Mouse (Mus musculus) kidney, adult 2 months (tissue): ENCODE data around the gene Dcun1d1.

ENCODE experiments used
- CTCF ChIP-seq: fragments of 200-500 bp; conservative IDR thresholded peaks from 2 replicates; pipeline ENCODE4 v1.5.1; 2011; ENCODE audit warnings: low read depth, mild to moderate bottlenecking, control low read depth, low read length, moderate library complexity, mixed read lengths; ENCODE audit not compliant: insufficient read depth, insufficient read length
- POLR2A ChIP-seq: fragments of 200-500 bp; IDR thresholded peaks from one replicate; pipeline ENCODE4 v1.6.1; 2011; ENCODE audit warnings: low read depth, low read length, control low read depth

DNA sequence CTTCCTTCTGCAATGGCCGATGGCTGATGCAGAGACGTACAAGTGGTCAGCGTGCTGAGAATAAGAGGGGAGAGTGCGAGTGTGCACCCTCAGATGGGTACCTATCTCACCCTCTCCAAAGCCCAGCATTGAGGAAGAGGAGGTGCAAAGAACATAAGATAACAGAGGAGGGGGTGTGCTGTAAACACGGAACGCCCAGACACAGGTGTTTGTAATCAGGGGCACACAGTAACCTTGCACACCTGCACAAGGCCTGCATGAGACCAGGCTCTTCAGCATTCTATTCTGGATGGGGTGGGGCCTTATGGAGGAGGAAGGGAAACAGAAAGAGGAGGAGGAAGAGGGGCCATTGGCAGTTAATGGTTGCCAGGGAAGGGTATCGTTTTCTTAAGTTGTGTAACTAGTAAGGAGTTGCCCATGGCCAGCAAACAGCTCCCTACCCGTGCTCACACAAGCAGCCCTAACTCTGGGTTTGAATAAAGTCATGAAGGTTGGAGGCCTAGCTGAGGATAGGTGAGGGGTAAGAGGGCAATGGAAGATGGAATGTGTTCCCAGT lies 30.2 kb upstream of the Dcun1d1 start:
- no peak for TF ChIP-seq CTCF
- TF ChIP-seq POLR2A: no peak
